Mouse (Mus musculus) liver, embryonic 15.5 days (tissue): Measurements from ENCODE around the gene Stard5. TPM values are rescaled to one million over a fixed set of nuclear protein-coding genes. Genes with fewer than 3 reads are reported as not detected.

Experiments
- ATAC-seq: fragments of 200-750 bp; cut with Nextera tagmentation; 2 replicates; pipeline ENCODE4 v1.8.0; 2017; ENCODE audit warnings: moderate number of reproducible peaks, mild to moderate bottlenecking, moderate library complexity; ENCODE audit not compliant: insufficient read depth
- H3K27ac ChIP-seq: fragments of 300-500 bp; sonication (generic); replicated peaks from 2 replicates; pipeline ENCODE4 v1.5.1; 2015; ENCODE audit warnings: mild to moderate bottlenecking, inconsistent platforms
- H3K27me3 ChIP-seq: fragments of 300-500 bp; sonication (generic); 2 replicates; pipeline ENCODE4 v1.6.1; 2015; ENCODE audit warnings: mild to moderate bottlenecking, inconsistent platforms
- H3K36me3 ChIP-seq: fragments of 300-500 bp; sonication (generic); replicated peaks from 2 replicates; pipeline ENCODE4 v1.6.1; 2015; ENCODE audit warnings: moderate library complexity, mild to moderate bottlenecking, inconsistent platforms
- H3K4me1 ChIP-seq: fragments of 300-500 bp; sonication (generic); replicated peaks from 2 replicates; pipeline ENCODE4 v1.6.1; 2015; ENCODE audit warnings: inconsistent platforms
- H3K4me2 ChIP-seq: fragments of 300-500 bp; sonication (generic); 2 replicates; pipeline ENCODE4 v1.6.1; 2015; ENCODE audit warnings: moderate library complexity, mild to moderate bottlenecking, inconsistent platforms
- H3K4me3 ChIP-seq: fragments of 300-500 bp; sonication (generic); replicated peaks from 2 replicates; pipeline ENCODE4 v1.5.1; 2015; ENCODE audit warnings: mild to moderate bottlenecking, inconsistent platforms
- H3K9ac ChIP-seq: fragments of 300-500 bp; sonication (generic); 2 replicates; pipeline ENCODE4 v1.6.1; 2015; ENCODE audit warnings: moderate library complexity, mild to moderate bottlenecking, inconsistent platforms
- H3K9me3 ChIP-seq: fragments of 300-500 bp; sonication (generic); replicated peaks from 2 replicates; pipeline ENCODE4 v1.6.1; 2016; ENCODE audit warnings: inconsistent platforms
- WGBS: fragments of 180-500 bp; shearing (Covaris S2); methylation state at CpG from one replicate; pipeline ENCODE4 v1.1.7; 2015; ENCODE audit warnings: mixed read lengths; ENCODE audit not compliant: insufficient replicate concordance; 5-methylcytosine and 5-hydroxymethylcytosine counted together
- polyA plus RNA-seq: library from polyadenylated mRNA; unstranded; fragments of >200 nt; fragmentation: Nextera tagmentation; extraction: Ambion mirVana; gene quantifications from 2 replicates; pipeline ENCODE4 v1.2.1, GENCODE M21; 2015

The Stard5 gene
- polyA plus RNA-seq, 1 experiment from 2014 or later, result 14.4 TPM

DNA sequence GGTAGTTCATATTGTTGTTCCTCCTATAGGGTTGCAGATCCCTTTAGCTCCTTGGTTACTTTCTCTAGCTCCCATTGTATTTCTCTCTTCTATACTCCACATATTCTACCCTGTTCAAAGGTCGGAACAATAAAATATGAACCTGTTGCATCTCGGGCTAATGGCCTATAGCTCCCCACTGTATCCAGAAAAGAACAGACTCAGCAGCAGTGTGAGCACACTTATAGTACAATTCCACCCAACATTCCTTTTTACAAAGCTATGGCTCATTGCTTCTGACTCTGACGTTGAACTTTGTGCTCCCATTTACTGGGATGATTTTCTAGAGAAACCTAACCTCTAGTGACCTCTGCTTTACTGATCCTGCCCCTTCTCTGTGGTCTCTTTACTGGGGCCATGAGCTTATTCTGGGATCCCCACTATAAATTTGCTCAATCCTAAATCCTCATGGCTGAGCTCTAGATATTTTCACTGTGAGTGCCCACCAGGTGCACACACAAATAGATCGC is 34.4 kb downstream of the Stard5 start:
- no peaks in the 10 kb centered on the region for H3K36me3 ChIP-seq

GRCm38 (mm10) chr7:83667936-83668645 is 36.3 kb downstream of the Stard5 start:
- ATAC-seq, result 0 out of 2 replicates have a peak, but pooled peaks have one; percentile 15
- Histone ChIP-seq H3K36me3 (no peaks in the 10 kb centered on the region), H3K4me1 (peaks cover 9% of the 10 kb centered on the region), H3K4me2 (no peak overlapping the region), H3K9ac (no peak overlapping the region), H3K27ac (no peak overlapping the region), H3K27me3 (no peaks in the 10 kb centered on the region), H3K4me3 (no peak overlapping the region), H3K9me3 (no peaks in the 10 kb centered on the region)
- 62% methylated on average over 5 of the region's 5 CpGs for WGBS

More for the DNA sequence above, 34.4 kb downstream of the Stard5 start:
- H3K27me3 ChIP-seq, result no peaks in the 10 kb centered on the region
- H3K9ac ChIP-seq, result no peak overlapping the region
- H3K27ac ChIP-seq, result no peak overlapping the region
- H3K4me3 ChIP-seq, result no peak overlapping the region
- no peaks in the 10 kb centered on the region for H3K9me3 ChIP-seq
- no peak for ATAC-seq
- WGBS, result 62% methylated on average over 4 of the region's 4 CpGs
- H3K4me2 ChIP-seq, result no peak overlapping the region
- peaks cover 9% of the 10 kb centered on the region for H3K4me1 ChIP-seq

GRCm38 (mm10) chr7:83668724-83669123 is 37.0 kb downstream of the Stard5 start:
- WGBS, result 38% methylated on average over 1 of the region's 1 CpGs
- no peak for ATAC-seq
- Histone ChIP-seq H3K9me3 (no peaks in the 10 kb centered on the region), H3K27ac (no peak overlapping the region), H3K4me1 (peaks cover 9% of the 10 kb centered on the region), H3K27me3 (no peaks in the 10 kb centered on the region), H3K9ac (no peak overlapping the region), H3K36me3 (no peaks in the 10 kb centered on the region), H3K4me3 (no peak overlapping the region), H3K4me2 (no peak overlapping the region)

- Histone ChIP-seq H3K9me3 (no peaks in the 10 kb centered on the region), H3K4me3 (no peak overlapping the region), H3K27ac (no peak overlapping the region), H3K4me2 (no peak overlapping the region), H3K27me3 (no peaks in the 10 kb centered on the region), H3K36me3 (no peaks in the 10 kb centered on the region), H3K9ac (no peak overlapping the region), H3K4me1 (peaks cover 9% of the 10 kb centered on the region)
- no peak for ATAC-seq
- 72% methylated on average over 6 of the region's 6 CpGs for WGBS
Observed at GRCm38 (mm10) chr7:83671573-83671972, 39.8 kb downstream of the Stard5 start.

DNA sequence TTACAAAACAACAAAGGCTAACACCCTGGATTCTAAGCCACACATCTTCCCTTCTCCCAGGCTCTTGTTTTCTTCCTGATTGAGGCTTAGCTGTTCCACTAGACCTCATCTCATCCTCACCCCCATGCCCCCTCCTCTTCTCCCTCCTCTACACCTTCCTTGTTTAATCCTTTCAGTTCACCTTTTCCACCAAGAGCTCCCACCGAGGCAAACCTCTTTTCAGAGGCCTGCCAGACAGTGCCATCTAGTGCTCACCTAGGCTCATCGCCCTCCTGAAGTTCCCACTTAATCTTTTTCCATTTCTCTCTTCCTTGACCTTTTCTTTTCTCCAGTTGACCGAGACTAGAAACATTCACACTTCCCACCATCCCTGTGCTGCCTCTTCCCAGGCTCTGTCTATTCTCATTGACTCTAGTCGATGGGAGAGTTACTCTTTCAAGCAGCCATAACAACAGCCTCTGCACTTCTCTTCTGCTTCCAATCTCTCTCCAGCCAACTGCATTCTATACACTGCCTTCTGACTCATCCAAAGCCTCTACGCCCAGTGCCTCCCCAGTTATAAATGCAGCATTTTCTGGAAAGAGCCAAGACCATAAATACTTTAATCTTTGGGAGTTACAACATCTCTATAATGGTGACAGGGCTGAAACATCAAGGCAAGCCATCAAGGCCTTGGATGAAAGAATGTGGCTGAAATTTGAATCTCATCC is 43.9 kb downstream of the Stard5 start:
- H3K4me2 ChIP-seq, result no peak overlapping the region
- no peaks in the 10 kb centered on the region for H3K36me3 ChIP-seq
- H3K4me3 ChIP-seq, result no peak overlapping the region
- no peaks in the 10 kb centered on the region for H3K27me3 ChIP-seq
- H3K27ac ChIP-seq, result no peak overlapping the region
- no peak overlapping the region for H3K9ac ChIP-seq
- WGBS, result 18% methylated on average over 5 of the region's 5 CpGs
- H3K4me1 ChIP-seq, result no peaks in the 10 kb centered on the region
- H3K9me3 ChIP-seq, result no peaks in the 10 kb centered on the region
- no peak for ATAC-seq

DNA sequence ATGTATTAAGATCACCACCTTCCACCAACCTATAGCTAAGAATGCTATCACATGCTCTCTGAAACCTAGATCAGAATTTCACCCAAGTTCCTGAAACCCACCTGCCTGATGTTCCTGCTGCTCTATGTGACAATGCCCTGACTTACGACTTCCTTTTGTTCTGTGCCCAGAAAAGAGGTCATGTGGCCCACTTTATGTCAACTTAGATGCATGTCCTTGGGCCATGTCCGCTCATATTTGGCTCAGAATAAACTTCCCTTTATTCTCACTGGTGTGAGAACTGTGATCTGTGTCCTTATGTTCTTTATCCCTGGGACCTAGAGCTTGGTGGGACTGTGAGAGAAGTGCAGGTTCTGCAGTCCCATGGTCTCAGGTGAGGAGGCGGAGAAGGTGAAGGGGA is 45.5 kb downstream of the Stard5 start:
- no peak overlapping the region for H3K4me3 ChIP-seq
- H3K9ac ChIP-seq, result no peak overlapping the region
- no peak overlapping the region for H3K4me2 ChIP-seq
- no peak overlapping the region for H3K27ac ChIP-seq
- H3K27me3 ChIP-seq, result no peaks in the 10 kb centered on the region
- H3K4me1 ChIP-seq, result no peaks in the 10 kb centered on the region
- no peaks in the 10 kb centered on the region for H3K9me3 ChIP-seq
- WGBS, result 35% methylated on average over 3 of the region's 3 CpGs
- no peak for ATAC-seq
- no peaks in the 10 kb centered on the region for H3K36me3 ChIP-seq

GRCm38 (mm10) chr7:83678506-83678905 is 46.7 kb downstream of the Stard5 start:
- Histone ChIP-seq H3K9me3 (no peaks in the 10 kb centered on the region), H3K4me3 (no peak overlapping the region), H3K4me1 (no peaks in the 10 kb centered on the region), H3K4me2 (no peak overlapping the region), H3K9ac (no peak overlapping the region), H3K27ac (no peak overlapping the region), H3K36me3 (no peaks in the 10 kb centered on the region), H3K27me3 (no peaks in the 10 kb centered on the region)
- ATAC-seq, result no peak
- WGBS, result 77% methylated on average over 4 of the region's 4 CpGs

- Histone ChIP-seq H3K4me3 (no peak overlapping the region), H3K4me1 (no peaks in the 10 kb centered on the region), H3K9me3 (no peaks in the 10 kb centered on the region), H3K4me2 (no peak overlapping the region), H3K9ac (no peak overlapping the region), H3K36me3 (no peaks in the 10 kb centered on the region), H3K27ac (no peak overlapping the region), H3K27me3 (no peaks in the 10 kb centered on the region)
- 16% methylated on average over 6 of the region's 6 CpGs for WGBS
- ATAC-seq, result no peak
Observed at GRCm38 (mm10) chr7:83682640-83683274, 51.0 kb downstream of the Stard5 start.

DNA sequence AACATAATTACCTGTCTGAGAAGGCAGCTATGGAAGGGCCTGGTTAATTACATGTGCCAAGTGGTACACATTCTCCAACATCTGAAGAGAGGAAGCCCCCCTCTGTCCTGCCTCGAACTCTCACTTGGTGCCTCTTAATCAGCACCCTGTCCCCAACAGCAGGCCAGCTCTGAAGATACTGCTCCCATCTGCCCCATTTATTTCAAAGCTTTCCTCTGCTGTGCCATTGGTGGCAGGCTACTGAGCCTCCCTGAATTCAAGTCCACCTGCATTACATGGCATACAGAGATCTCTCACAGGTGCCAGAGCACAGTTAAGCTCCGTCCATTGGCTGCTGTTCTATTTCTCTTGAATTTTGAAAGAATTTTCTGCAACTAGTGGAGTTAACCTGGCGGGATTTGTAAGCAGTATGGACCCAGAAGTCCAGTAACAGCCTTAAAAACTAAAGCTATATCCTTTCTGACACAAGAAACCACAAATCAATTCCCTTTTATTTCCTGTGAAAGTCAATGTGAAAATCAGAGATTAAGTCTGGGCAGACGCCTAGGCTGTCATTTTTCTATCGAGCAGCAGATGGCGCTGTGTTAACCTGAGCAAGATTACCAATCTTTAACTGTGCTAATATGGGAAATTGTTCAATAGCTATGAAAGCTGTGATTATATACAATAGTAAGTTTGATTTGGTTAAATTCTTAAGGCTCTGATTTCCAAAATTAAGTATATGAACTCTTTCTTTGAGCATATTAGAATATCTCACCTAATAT is 63.9 kb downstream of the Stard5 start:
- Histone ChIP-seq H3K36me3 (no peaks in the 10 kb centered on the region), H3K9ac (no peak overlapping the region), H3K27ac (no peak overlapping the region), H3K27me3 (no peaks in the 10 kb centered on the region), H3K9me3 (no peaks in the 10 kb centered on the region), H3K4me3 (no peak overlapping the region), H3K4me1 (no peaks in the 10 kb centered on the region), H3K4me2 (no peak overlapping the region)
- no peak for ATAC-seq
- 20% methylated on average over 6 of the region's 6 CpGs for WGBS

- Histone ChIP-seq H3K4me3 (no peak overlapping the region), H3K9ac (no peak overlapping the region), H3K4me2 (no peak overlapping the region), H3K4me1 (no peaks in the 10 kb centered on the region), H3K36me3 (no peaks in the 10 kb centered on the region), H3K27me3 (no peaks in the 10 kb centered on the region), H3K9me3 (no peaks in the 10 kb centered on the region), H3K27ac (no peak overlapping the region)
- 40% methylated on average over 6 of the region's 6 CpGs for WGBS
- ATAC-seq, result no peak
Observed at GRCm38 (mm10) chr7:83699066-83699745, 67.4 kb downstream of the Stard5 start.
